Mouse (Mus musculus): ENCODE data around the gene Kcna4.

Gene Kcna4

DNA sequence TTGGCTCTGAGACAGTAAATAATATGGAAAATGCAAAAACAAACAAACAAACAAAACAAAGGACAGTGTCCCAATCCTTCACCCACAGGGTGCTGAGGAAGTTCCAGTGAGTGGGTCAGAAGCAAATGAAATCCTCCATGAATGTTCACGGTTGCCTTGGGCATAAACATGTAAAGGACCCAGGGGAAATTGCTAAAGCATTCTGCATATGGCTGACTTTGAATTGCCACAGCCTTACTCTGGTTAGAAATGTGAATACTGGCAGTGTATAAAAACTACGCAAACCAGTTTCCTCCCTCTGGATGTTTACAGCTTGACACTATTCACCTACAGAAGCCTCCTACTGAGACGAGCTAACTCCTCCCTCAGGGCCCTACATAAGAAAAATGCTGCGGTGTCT is 54.9 kb downstream of the Kcna4 start:
- no peaks in the 10 kb centered on the region for H3K27me3 ChIP-seq (ENCODE audit: control insufficient read depth, insufficient read depth, low read length, poor library complexity, severe bottlenecking)
- no peaks in the 10 kb centered on the region for H3K36me3 ChIP-seq (ENCODE audit: control insufficient read depth, insufficient read depth, low read length, poor library complexity, severe bottlenecking)
- no peak for DNase-seq (ENCODE audit: low read depth, low spot score)

All from splenic B cell, adult 2 months (primary cell).